Mouse (Mus musculus): ENCODE results near the gene Brip1.
A peak's percentile ranks its signal among the peaks of the same experiment; 100 is the strongest.

Gene Brip1

GRCm38 (mm10) chr11:86107276-86107675 lies 93.7 kb downstream of the Brip1 start:
- DNase-seq (ENCODE audit: low spot score): no peak

- DNase-seq (ENCODE audit: low spot score): peak; percentile 29
Observed at GRCm38 (mm10) chr11:86106596-86106995, 94.4 kb downstream of the Brip1 start.

- DNase-seq (ENCODE audit: low spot score): no peak
Observed at GRCm38 (mm10) chr11:86101191-86101590, 99.8 kb downstream of the Brip1 start.

- no peak for DNase-seq (ENCODE audit: low spot score)
Observed at GRCm38 (mm10) chr11:86099341-86099740, 101.7 kb downstream of the Brip1 start.

- DNase-seq (ENCODE audit: low spot score): no peak
Observed at GRCm38 (mm10) chr11:86088815-86089214, 112.2 kb downstream of the Brip1 start.

- no peak for DNase-seq (ENCODE audit: low spot score)
Observed at GRCm38 (mm10) chr11:86084522-86084921, 116.5 kb downstream of the Brip1 start.

- no peak for DNase-seq (ENCODE audit: low spot score)
Observed at GRCm38 (mm10) chr11:86078025-86078424, 123.0 kb downstream of the Brip1 start.

- no peak for DNase-seq (ENCODE audit: low spot score)
Observed at GRCm38 (mm10) chr11:86076966-86077365, 124.0 kb downstream of the Brip1 start.

- no peak for DNase-seq (ENCODE audit: low spot score)
Observed at GRCm38 (mm10) chr11:86076403-86076802, 124.6 kb downstream of the Brip1 start.

GRCm38 (mm10) chr11:86075371-86075770 lies 125.6 kb downstream of the Brip1 start:
- no peak for DNase-seq (ENCODE audit: low spot score)

- DNase-seq (ENCODE audit: low spot score): no peak
Observed at GRCm38 (mm10) chr11:86068651-86069050, 132.3 kb downstream of the Brip1 start.

- DNase-seq (ENCODE audit: low spot score): peak; percentile 51
Observed at GRCm38 (mm10) chr11:86067154-86067553, 133.8 kb downstream of the Brip1 start.

GRCm38 (mm10) chr11:86064881-86065280 lies 136.1 kb downstream of the Brip1 start:
- no peak for DNase-seq (ENCODE audit: low spot score)

GRCm38 (mm10) chr11:86061243-86061642 lies 139.8 kb downstream of the Brip1 start:
- no peak for DNase-seq (ENCODE audit: low spot score)

- no peak for DNase-seq (ENCODE audit: low spot score)
Observed at GRCm38 (mm10) chr11:86059123-86059522, 141.9 kb downstream of the Brip1 start.

- DNase-seq (ENCODE audit: low spot score): no peak
Observed at GRCm38 (mm10) chr11:86055806-86056205, 145.2 kb downstream of the Brip1 start.

- no peak for DNase-seq (ENCODE audit: low spot score)
Observed at GRCm38 (mm10) chr11:86051383-86051782, 149.6 kb downstream of the Brip1 start.

- peak; percentile 49 for DNase-seq (ENCODE audit: low spot score)
Observed at GRCm38 (mm10) chr11:86050430-86051280, 150.3 kb downstream of the Brip1 start.

GRCm38 (mm10) chr11:86039994-86040393 lies 161.0 kb downstream of the Brip1 start:
- no peak for DNase-seq (ENCODE audit: low spot score)

GRCm38 (mm10) chr11:86039355-86039754 lies 161.6 kb downstream of the Brip1 start:
- DNase-seq (ENCODE audit: low spot score): no peak

- no peak for DNase-seq (ENCODE audit: low spot score)
Observed at GRCm38 (mm10) chr11:86038701-86039100, 162.3 kb downstream of the Brip1 start.

GRCm38 (mm10) chr11:86032910-86033309 lies 168.1 kb downstream of the Brip1 start:
- no peak for DNase-seq (ENCODE audit: low spot score)

GRCm38 (mm10) chr11:86028034-86028433 lies 173.0 kb downstream of the Brip1 start:
- DNase-seq (ENCODE audit: low spot score): no peak

Data from MN1 (cell line).